Mouse (Mus musculus) liver, adult 2 months (tissue): ENCODE data around the gene Muc20. TPM values are rescaled to one million over a fixed set of nuclear protein-coding genes. Genes with fewer than 3 reads are reported as not detected.

ENCODE experiments used
- DNase-seq: peaks from one replicate; pipeline ENCODE4 v3.0.0-alpha.2; 2011; ENCODE audit warnings: low read depth, low spot score; ENCODE audit errors: extremely low read depth
- H3K27ac ChIP-seq: fragments of 200-500 bp; replicated peaks from 2 replicates; pipeline ENCODE4 v1.5.1; 2012; ENCODE audit warnings: low read depth, mild to moderate bottlenecking, control low read depth, inconsistent platforms, low read length; ENCODE audit not compliant: insufficient read depth
- H3K27me3 ChIP-seq: fragments of 200-500 bp; 2 replicates; pipeline ENCODE4 v1.6.1; 2012; ENCODE audit warnings: mild to moderate bottlenecking, moderate library complexity, low read length, inconsistent platforms; ENCODE audit not compliant: control insufficient read depth, insufficient read depth
- H3K36me3 ChIP-seq: fragments of 200-500 bp; 2 replicates; pipeline ENCODE4 v1.6.1; 2012; ENCODE audit warnings: low read length, inconsistent platforms; ENCODE audit not compliant: control insufficient read depth, insufficient read depth
- H3K4me1 ChIP-seq: fragments of 200-500 bp; 2 replicates; pipeline ENCODE4 v1.6.1; 2011; ENCODE audit warnings: low read length; ENCODE audit not compliant: control insufficient read depth, insufficient read depth
- H3K4me3 ChIP-seq: fragments of 200-500 bp; 2 replicates; pipeline ENCODE4 v1.5.1; 2011; ENCODE audit warnings: low read depth, mild to moderate bottlenecking, control low read depth, low read length, moderate library complexity; ENCODE audit not compliant: insufficient read depth
- H3K79me2 ChIP-seq: fragments of 200-500 bp; 2 replicates; pipeline ENCODE4 v1.6.1; 2012; ENCODE audit warnings: inconsistent platforms, mild to moderate bottlenecking, low read length, moderate library complexity; ENCODE audit not compliant: control insufficient read depth, insufficient read depth
- H3K9ac ChIP-seq: fragments of 200-500 bp; 2 replicates; pipeline ENCODE4 v1.6.1; 2012; ENCODE audit warnings: low read depth, mild to moderate bottlenecking, control low read depth, inconsistent platforms, low read length
- CTCF ChIP-seq: fragments of 200-500 bp; IDR thresholded peaks from 2 replicates; pipeline ENCODE4 v1.5.1; 2011; ENCODE audit warnings: low read depth, low read length, control low read depth
- POLR2A ChIP-seq: fragments of 200-500 bp; IDR thresholded peaks from 2 replicates; pipeline ENCODE4 v1.6.1; 2011; ENCODE audit warnings: low read length, control low read depth; ENCODE audit not compliant: insufficient read depth; ENCODE audit errors: extremely low read depth
- WGBS: fragments of 180-500 bp; shearing (Covaris S2); methylation state at CpG from one replicate; pipeline ENCODE4 v1.1.7; 2018; 5-methylcytosine and 5-hydroxymethylcytosine counted together
- polyA plus RNA-seq: library from polyadenylated mRNA; depleted of rRNA; stranded (reverse); fragments of >200 nt; gene quantifications from 2 replicates; pipeline ENCODE4 v1.2.3, GENCODE M21; 2012
- total RNA-seq: library from RNA; depleted of rRNA; stranded (reverse); fragments of >200 nt; gene quantifications from 2 replicates; pipeline ENCODE4 v1.2.3, GENCODE M21; 2014

Gene Muc20
- total and polyA plus RNA-seq, 2 experiments, result not detected

DNA sequence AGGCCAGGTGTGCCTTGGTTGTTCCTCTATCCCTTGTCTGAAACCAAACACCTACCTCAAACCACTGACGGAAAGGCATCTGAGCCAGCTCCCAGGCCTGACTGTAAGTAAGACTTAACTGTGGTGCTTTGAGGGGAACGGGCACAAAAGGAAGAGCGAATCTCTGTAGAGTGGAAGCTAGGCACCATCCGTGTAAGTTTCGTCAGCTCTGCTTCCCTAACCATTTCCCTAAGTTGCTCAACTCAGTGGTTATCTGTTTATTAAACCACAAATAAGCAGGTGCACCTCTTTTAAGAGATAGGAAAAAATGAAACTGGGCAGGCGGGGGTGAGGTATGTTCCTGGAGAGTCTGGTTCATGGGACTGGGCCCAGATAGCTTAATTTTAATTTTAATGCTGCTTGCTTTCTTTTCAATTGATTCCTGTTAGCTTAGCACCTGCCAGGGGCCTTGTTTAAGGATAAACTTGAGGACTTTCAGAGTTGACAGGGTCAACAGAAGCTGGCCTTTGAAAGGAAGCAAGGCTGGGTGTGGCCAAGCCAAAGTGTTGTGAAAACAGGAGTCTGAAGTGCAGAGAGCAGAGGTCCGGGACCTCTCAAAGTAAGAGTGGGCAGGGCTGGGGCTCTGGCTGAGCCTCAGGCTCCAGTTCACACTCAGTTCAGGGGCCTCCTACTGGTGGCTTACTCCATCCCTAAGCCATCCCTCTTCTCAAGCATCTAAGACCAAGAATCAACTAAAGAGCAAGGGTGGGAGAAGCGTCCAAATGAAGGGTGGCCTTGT is 10.4 kb upstream of the Muc20 start:
- TF ChIP-seq CTCF (no peak), POLR2A (no peak)
- Histone ChIP-seq H3K9ac (no peak overlapping the region), H3K4me1 (peaks cover 15% of the 10 kb centered on the region; the same call in 1 of the 2 replicates), H3K36me3 (no peaks in the 10 kb centered on the region), H3K27me3 (no peaks in the 10 kb centered on the region), H3K79me2 (no peaks in the 10 kb centered on the region), H3K27ac (no peak overlapping the region), H3K4me3 (no peak overlapping the region)
- 33% methylated on average over 8 of the region's 8 CpGs for WGBS
- peak; percentile 85 for DNase-seq

DNA sequence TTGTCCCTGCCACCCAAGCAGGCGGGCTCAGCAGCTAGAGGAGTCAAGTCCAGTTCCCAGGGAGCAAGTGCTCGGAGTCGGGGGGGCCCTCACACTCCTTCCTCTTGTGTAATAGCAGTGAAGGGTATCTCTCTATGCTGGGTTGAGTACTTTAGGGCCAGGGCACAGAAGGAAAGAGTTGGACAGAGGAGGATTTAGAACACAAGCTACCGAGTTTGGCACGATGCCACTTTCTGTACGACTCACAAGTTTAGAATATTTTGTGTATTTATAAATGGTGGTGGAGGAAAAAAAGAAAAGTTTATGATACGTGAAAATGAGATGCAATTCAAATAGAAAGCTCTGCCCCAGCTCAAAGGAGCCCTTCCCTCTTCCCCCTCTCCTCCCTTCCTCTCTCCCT is 7.9 kb upstream of the Muc20 start:
- Histone ChIP-seq H3K79me2 (no peaks in the 10 kb centered on the region), H3K9ac (no peak overlapping the region), H3K27me3 (no peaks in the 10 kb centered on the region), H3K27ac (no peak overlapping the region), H3K36me3 (no peaks in the 10 kb centered on the region), H3K4me3 (no peak overlapping the region), H3K4me1 (peaks cover 15% of the 10 kb centered on the region; the same call in 1 of the 2 replicates)
- DNase-seq, result no peak
- TF ChIP-seq CTCF (no peak), POLR2A (no peak)
- 85% methylated on average over 7 of the region's 7 CpGs for WGBS

DNA sequence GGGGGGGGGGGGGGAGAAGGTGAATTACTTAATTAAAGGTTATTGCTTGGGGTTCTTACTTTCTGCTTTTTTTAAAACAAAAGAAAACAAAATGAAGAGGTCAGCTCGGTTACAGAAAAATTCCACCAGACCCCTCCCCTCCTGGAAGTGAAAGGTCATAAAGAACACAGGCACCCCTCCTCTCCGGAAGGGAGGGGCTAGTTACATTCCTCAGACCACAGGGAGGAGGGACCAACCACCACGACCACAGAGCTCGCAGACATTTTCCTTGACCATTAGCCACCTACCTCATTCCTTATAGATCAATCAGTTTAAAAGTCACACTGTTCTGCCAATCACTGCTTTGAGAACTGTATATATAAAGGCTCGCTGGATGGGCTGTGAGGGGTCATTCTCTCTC is 6.7 kb upstream of the Muc20 start:
- Histone ChIP-seq H3K27me3 (no peaks in the 10 kb centered on the region), H3K27ac (no peak overlapping the region), H3K4me1 (peaks cover 15% of the 10 kb centered on the region; the same call in 1 of the 2 replicates), H3K9ac (no peak overlapping the region), H3K4me3 (no peak overlapping the region), H3K79me2 (no peaks in the 10 kb centered on the region), H3K36me3 (no peaks in the 10 kb centered on the region)
- no peak for DNase-seq
- WGBS, result 71% methylated on average over 5 of the region's 5 CpGs
- TF ChIP-seq POLR2A (no peak), CTCF (no peak)

DNA sequence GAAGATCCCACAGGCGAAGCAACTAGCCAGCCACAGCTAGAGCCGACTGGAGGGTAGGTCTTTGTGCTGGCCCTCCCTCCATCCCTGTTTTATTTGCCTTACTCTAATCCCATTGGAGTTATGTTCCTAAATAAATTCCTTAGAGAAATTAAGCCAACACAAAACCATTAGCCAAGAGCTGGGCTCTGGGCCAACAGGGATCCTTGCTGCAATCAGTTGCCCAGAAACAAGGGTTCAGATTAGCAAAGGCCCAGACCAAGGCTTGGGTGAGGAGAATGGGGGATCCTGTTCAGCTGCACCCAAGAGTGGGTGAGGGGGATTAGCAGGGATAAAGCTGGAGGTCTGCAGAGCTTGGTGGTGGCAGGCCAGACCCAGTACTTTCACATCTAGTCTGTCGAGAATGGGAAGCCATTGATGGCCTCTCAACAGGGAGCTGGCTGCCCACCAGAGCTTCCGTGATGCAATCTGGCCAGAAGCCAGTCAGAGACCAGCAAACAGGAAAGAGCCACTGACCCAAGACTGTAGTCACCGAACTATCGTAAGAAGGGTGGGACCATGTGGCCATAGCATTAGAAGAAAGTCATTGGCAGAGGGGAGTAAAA is 6.1 kb upstream of the Muc20 start:
- Histone ChIP-seq H3K4me3 (no peak overlapping the region), H3K27ac (peak overlapping the region; percentile 22; the same call in 1 of the 2 replicates), H3K27me3 (no peaks in the 10 kb centered on the region), H3K36me3 (no peaks in the 10 kb centered on the region), H3K79me2 (no peaks in the 10 kb centered on the region), H3K4me1 (peaks cover 14% of the 10 kb centered on the region; the same call in 1 of the 2 replicates), H3K9ac (no peak overlapping the region)
- DNase-seq, result peak; percentile 75
- 12% methylated on average over 6 of the region's 6 CpGs for WGBS
- no peak for TF ChIP-seq CTCF
- no peak for TF ChIP-seq POLR2A

DNA sequence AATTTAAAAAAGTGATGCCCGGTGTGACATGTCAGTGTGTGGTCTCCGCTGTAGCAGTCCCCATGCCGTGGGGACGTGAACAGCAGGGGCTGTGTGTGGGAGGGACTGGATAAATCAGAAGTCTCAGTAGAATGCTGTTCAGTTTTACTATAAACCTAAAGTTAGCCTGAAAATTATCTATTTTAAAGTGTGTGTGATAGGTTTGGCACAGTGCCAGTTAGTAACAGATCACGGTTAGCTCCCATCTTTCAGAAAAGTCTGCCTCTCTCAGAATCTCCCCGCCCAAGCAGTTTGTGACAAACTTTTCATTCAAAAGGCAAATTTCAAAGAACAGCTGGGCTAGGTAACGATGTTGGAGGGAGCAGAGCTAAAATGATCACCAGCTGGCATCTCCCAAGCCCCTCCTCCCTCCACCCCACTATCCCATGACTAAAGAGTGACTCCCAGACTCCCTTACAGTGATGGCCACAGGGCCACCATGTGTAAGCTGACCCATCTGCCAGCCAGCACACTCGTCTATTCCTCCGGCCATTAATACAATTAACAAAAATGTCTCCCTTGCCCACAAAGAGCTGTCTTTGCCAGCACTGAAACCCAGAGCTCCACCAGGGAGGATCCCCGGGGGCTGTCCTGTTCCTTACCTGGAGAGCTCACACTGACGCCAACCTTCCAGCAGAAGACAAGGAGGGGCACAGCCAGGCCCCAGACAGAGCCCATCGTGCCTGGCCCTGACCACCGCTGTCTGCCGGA is 384 bp downstream of the Muc20 start:
- Histone ChIP-seq H3K36me3 (no peaks in the 10 kb centered on the region), H3K4me3 (no peak overlapping the region), H3K79me2 (no peaks in the 10 kb centered on the region), H3K9ac (no peak overlapping the region), H3K4me1 (no peaks in the 10 kb centered on the region), H3K27me3 (no peaks in the 10 kb centered on the region), H3K27ac (no peak overlapping the region)
- whole genome bisulfite sequencing, result 91% methylated on average over 14 of the region's 14 CpGs
- no peak for DNase-seq
- TF ChIP-seq CTCF, result no peak

DNA sequence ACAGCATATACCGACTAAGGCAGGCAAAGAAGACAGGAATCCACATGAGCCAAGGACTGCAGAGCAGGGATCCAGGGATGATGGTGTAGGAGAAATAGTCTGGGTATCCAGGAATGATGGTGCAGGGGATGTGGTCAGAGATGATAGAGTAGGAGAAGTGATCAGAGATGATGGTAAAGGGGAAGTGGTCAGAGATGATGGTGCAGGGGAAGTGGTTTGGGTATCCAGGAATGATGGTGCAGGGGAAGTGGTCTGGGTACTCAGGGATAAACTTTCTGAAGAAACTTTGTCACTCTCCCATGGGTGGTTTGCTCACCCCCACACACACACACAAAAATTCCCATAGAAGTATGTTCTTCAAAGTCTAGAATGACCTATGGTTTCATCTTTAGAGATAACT is 2.1 kb downstream of the Muc20 start:
- Histone ChIP-seq H3K27ac (no peak overlapping the region), H3K4me3 (no peak overlapping the region), H3K9ac (no peak overlapping the region), H3K4me1 (no peaks in the 10 kb centered on the region), H3K79me2 (no peaks in the 10 kb centered on the region), H3K27me3 (no peaks in the 10 kb centered on the region), H3K36me3 (no peaks in the 10 kb centered on the region)
- 85% methylated on average over 1 of the region's 1 CpGs for WGBS
- DNase-seq, result no peak
- TF ChIP-seq CTCF (no peak), POLR2A (no peak)
